Mouse (Mus musculus): Measurements from ENCODE around the gene Glcci1.
"Not testable (repeated sequence)": the region's sequence is repeated elsewhere in the genome, so short reads cannot be mapped to it uniquely, and the experiment has no call there.

Gene Glcci1

DNA sequence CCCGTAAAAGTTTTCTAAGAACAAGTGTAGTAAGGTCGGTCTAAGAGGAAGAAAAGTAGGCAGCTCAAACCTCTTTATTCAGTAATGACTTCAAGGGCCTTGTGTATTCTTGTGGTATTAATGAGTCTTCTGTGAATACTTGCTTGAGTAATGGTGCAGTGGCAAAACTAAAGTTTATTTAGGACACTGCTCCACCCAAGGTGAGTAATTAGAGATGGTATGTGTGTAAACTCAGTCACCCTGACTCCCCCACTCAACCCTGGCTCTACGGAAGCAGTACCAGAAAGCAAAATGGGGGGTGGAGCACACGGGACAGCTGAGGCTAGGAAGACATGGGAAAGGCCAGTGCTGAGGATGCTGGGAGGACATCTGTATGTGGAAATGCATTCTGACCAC, 13.6 kb upstream of the Glcci1 start:
- DNase-seq: no peak

DNA sequence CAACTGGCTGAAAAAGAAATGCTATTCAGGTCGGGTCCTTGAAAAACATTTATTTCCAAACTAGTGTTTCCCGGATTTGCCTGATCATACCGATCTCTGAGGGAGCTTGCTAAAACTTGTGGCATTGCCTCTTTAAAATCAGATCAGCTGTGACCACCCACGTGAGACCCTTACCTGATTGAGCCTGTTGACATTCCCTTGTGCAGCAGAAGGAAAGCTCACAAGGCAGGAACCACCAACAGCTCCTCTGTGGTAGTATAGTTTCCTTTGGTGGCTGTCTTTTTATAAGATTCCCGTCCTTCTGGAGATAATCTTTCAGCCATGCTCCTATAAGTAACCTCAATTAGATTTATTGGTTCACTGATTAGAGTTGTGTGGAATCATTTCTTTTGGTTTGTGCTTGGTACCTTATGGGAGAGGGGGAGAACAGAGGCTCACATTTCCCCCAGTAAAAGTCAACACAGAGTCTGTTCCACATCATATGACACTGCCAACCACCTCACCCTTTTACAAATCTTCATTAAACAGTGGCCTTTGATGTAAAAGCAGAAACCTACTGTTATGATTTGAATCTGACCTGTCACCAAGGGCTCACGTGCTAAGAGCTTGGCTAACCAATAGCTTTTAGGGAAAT, 12.0 kb upstream of the Glcci1 start:
- DNase-seq: no peak

DNA sequence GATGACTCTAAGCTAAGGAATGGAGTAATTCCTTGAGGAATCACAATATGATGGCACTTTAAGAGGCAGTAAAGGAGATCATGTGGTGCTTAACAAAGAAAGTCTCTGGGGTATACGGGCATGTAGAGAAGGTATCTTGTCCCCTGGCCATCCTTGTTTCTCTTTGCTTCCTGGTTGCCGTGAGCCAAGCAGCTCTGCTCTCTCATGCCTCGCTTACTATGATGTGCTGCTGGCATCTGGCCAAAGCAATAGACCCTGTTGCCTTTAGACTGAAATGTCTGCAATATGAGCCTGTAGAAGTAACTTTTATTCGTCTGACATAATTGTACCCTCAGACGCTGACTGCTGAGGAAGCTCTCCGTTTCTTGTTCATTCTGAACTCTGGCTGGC, 11.5 kb upstream of the Glcci1 start:
- no peak for DNase-seq

DNA sequence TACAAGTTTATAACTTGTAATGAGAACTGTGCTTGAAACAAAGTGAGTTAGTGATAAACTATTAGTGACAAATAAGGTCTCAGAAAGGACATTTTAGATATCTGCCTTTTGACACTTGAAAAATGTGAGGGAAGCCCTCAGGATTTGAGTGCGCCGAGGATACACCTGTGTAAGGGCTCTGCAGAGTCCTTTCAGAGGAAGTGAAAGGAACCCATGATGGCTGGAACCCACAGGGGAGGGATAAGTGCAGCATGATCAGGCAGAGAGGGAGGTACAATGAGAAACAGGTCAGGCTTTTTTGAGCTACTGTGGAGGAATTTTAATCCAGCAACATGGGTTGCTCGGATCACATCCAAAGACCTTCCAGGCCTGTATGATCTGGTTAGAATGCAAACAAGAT, 10.4 kb upstream of the Glcci1 start:
- DNase-seq: no peak

DNA sequence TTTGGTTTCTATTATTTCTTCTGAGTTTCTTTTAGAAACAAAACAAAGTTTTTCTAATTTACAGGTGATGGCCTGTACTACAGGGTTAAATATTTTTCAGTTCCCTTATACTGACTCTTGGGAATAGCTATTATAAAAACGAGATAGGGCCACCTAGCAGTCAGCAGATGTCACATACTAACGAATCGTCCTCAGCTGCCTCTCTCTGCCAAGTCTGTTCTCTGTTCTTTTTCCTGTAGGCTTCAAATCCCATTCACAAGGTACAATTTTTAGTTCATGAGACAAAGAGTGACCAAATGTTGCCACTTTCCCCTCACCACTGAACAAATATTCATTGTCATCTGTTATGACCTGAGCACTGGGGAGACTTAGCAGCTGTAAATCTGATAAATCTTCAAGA, 5.4 kb upstream of the Glcci1 start:
- DNase-seq: no peak

DNA sequence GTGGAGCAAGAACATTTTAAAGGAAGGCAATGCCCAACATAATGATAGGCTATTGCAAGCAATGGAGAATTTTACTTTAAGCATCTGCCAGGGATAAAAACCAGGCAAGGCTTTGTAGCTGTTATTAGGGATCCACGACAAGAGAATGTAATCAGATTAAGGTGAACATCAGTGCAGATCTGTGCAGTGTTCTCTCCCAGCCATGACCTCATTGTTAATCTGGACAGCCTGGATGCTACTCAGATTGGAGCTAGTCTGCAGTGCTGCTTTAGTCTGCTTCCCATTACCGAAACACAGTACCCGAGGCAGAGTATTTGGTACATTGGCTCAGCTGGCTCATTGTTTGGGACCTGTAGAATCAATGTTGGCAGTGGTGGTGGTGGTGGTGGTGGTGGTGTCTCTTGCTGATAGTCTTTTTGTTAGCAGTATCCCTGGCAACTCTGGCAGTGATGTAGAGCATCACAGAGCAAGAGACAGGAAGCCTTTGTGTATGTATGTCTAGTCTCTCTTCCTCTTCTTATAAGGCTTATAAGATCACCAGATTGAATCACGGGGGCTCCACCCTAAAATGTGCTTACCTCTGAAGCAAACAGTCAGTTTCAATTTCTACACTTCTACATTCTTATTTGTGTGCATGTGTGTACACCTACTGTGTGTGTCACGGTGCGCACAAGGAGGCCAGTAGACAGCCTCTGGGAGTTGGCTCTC, 4.7 kb upstream of the Glcci1 start:
- no peak for DNase-seq

DNA sequence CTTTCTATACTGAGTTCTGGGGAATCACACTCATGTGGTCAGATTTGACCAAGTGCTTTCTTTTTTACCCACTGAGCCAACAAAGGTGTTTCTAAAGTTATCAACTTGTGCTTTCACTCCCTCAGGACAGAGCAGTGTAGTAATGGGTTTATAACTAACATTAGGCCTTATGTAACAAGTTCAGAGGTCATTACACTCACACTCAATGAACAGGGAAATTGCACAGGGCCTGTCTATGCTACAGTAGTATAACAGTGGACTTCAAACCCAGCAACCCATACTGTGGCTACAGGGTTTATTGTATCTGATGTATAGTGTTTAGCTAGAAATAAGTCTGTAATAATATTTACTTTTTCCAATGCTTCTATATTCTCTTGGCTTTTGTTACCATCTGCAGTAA, 2.8 kb upstream of the Glcci1 start:
- DNase-seq: peak in 1 of 2 experiments; percentile 43

DNA sequence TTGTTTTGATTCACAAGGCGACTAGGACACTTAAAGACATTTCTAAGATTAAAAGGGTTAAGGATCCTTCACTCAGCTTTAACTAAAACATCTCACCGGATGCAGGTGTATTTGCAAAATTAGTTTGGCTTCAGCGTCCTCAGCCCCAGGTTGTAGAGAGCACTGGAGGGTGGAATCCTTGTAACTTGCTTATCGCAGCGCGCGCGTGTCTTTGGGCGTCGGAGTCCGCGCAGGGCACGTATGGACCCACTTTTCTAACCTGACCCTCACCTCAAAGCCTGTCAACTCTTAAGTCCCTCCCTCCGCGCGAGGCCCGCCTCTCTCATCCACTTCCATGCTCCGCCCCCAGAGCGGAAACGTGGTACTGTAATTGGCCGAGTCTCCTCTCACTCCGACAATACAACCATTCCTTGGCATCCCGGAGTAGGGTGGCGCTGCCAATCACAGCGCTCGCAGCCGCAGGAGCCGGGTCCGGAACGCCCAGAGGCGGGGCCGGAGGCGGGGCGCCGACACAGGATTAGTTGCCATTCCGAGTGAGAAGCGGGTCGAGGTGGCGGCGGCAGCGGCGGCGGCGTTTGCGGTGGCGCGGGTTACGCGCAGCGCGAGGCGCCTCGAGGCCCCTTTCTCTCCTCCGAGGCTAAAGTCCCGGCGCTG, 390 bp upstream of the Glcci1 start:
- peak; percentile 99 to 100 for DNase-seq

DNA sequence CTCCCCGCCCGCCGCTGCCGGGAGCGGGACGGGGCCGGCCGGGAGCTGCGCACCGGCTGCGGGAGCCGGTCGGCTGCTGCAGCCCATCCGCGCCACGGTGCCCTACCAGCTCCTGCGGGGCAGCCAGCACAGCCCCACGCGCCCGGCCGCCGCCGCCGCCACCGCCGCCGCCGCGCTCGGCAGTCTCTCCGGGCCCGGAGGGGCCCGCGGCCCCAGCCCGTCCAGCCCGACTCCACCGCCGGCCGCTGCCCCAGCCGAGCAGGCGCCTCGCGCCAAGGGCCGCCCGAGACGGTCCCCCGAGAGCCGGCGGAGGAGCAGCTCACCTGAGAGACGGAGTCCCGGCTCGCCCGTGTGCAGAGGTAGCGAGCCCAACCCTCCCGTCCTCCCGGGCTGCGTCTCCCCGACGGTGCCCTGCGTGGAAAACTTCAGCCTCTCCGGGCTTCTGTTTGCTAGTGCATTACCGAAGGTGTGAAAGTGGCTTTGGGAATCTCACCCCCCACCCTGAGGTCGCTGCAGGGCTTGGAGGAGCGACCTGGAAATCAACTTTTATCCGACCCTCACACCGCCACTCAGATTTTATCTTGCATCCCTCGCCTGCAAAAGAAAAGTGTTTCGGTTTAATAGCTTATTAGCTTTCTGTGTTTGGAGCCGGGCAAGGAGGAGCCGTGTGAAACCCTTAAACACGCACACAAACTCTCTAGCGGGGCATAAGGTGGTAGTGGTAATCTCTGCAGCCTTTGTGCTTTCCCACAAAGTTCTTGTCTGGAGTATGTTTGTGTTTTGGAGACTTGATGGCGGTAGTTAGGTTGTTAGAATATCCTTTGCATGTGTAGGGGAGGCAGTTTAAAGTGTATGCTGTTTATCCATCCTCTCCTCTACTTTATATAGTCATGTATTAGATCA, 812 bp downstream of the Glcci1 start:
- peak in 1 of 2 experiments; percentile 28 for DNase-seq

DNA sequence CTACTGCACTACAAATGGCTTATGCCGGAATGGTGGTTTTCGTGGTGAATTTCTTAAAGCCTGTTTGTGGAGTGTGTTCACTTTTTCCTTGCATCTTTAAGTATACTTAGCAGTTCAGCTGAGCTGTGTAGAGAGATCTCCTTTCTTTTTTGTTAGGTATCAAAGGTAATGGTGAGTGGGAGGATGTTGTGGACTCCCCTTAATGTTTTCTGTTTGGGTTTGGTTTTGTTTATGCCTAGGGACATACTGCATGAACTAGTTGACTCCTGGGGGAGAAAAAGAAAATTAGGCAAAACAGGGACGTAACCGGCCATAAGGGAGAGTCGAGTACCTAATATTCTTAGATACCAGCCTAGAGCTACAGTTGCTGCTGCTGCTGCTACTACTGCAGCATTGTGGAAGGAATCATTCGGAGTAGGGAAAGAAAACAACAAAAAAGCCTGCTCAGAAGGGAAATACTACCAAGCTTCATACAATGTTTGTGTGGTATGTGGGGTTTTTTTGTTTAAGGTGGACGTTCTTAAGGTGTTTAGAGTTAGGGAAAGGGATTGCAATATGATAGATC, 1.5 kb downstream of the Glcci1 start:
- no peak for DNase-seq

DNA sequence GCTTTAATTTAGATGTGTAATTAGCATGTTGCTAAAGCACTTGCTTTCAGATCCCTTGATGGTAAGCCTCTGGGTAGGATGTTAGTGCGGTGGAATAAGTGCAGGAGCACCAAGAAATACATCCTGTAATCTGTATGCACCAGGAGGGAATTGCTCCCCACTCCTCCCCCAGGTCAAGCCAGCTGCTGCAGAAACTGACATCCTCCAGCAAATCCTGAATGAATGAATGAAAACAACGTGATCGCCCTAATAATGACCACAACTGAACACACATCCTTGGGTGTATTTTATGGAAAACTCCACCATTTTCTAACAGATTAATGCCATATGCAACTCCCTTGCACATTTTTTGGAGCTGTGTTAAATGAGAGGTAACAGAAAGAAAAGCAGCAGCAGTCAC, 2.0 kb downstream of the Glcci1 start:
- no peak for DNase-seq

DNA sequence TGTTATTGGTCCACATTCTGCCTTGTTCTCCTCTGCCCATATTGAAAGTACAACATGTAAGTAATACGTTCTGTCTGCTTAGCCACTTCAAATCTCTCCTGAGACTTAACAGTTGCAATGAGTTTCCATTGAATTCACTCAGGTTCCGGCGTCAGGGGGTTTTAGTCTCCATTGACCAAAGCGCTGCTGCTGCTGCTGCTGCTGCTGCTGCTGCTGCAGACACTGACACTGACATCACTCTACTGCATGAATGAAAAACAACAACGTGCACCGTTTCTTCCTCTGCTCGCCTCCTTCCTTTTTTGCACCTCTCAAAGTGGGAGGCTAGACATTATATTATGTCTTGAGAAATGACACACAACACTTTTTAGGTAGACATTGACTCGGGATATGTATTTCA, 3.0 kb downstream of the Glcci1 start:
- DNase-seq: no peak

DNA sequence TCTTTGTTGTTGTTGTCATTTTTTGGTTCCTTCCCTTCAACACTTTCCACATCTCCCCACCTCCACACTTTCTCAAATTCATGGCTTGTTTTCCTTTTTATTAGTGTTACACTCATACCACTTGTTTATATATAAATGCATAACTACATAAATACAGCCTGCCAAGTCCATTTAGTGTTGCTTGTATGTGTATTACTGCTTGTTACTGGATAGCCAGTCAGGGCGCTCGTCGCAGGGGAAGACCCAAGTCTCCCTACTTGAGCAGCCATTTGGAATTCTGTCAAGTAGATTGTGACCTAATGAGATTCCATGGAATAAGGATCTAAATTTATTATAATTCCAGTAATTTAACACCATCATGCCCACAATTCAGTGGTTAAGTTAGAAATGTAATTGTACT, 10.3 kb downstream of the Glcci1 start:
- DNase-seq: no peak

DNA sequence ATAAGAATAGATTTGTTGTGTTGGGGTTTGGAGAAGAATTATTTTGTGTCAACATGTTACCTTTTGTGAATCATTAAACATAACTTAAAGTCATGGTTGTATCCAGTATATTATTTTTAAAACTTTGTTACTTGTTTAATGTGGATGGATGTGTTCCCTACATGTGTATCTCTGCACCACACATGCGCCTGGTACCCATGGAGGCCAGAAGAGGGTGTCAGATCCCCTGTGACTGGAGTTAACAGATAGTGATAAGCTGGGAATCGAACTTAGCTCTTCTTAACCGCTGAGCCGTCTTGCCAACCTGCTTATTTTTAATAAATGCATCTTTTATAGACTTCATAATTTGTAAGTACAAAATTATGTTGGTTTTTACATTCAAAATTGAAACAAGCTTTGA, 11.8 kb downstream of the Glcci1 start:
- DNase-seq: no peak

DNA sequence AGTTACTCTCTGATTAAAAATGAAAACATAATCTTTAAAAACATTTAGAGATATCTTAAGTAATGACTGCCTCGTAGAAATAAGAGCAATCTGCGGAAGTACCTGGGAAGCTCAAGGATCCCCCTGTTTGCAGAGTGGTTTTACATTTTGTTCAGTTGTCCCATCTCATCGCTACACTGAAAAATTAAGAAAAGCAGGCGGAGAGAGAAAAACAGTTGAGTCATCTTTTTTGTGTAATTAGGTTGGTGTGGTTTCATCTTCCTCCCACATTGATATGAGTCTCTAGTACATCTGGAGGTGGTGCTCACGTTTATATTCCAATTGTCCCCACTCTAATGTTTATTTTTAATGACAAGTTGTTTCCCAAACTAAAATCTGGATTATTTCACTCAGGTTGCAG, 15.3 kb downstream of the Glcci1 start:
- no peak for DNase-seq

DNA sequence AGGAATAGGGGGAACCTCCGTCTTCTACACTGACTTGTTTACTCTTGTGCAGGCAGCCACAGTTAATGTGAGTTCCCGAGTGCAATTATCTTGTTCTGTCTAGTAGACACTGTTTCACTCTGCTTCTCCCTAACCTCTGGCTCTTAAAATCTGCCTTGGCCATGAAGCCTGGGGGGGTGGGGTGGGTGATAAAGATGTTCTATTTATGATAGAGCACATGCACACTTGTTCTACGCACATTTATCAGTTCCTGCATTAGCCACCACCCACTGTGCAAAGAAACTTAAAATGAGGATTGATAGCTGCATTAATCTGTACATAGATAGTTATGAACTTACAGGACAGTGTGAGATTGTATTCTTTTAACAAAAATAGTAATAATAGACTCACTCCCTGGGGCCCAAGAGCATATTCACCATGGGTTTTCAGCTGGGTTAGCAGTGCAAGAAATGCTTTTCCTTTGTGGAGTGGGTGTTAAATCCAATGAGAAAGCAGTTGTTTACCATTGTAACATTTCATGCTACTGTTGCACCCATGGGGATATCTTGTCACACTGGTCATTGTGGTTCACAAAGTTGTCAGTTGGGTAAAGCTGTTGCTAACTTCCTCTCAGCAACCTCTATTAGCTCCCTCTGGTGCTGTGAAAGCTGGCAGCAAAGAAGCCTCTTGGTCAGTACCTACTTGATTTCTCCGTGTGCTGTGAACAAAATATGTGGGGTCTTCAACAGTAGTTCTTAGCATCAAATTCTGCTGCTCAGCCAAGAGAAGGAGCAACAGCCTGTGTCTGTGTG, 21.9 kb downstream of the Glcci1 start:
- no peak for DNase-seq

DNA sequence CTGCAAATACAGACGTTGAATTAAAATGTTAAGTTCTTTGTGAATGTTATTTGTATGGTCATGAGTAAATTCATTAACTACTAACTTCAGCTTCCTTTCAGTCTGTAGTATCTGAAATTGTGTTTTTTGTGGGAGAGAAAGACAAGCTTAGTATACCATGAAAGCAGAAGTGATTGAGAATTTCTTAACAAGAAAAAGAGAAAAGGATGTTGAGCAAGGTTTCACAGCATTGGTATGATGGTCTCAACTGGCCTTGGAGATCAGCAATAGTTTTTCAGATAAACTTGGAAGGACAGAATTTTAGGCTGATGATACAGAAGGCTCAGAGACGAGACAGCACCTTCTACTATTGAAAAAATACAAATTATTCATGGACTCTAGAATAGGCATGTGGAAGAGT, 27.5 kb downstream of the Glcci1 start:
- DNase-seq: no peak

DNA sequence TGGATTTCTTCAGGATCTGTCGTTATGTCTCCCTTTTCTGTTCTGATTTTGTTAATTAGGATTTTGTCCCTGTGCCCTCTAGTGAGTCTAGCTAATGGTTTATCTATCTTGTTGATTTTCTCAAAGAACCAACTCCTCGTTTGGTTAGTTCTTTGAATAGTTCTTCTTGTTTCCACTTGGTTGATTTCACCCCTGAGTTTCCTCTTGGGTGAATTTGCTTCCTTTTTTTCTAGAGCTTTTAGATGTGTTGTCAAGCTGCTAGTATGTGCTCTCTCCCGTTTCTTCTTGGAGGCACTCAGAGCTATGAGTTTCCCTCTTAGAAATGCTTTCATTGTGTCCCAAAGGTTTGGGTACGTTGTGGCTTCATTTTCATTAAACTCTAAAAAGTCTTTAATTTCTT, 32.1 kb downstream of the Glcci1 start:
- DNase-seq: not testable (repeated sequence)

DNA sequence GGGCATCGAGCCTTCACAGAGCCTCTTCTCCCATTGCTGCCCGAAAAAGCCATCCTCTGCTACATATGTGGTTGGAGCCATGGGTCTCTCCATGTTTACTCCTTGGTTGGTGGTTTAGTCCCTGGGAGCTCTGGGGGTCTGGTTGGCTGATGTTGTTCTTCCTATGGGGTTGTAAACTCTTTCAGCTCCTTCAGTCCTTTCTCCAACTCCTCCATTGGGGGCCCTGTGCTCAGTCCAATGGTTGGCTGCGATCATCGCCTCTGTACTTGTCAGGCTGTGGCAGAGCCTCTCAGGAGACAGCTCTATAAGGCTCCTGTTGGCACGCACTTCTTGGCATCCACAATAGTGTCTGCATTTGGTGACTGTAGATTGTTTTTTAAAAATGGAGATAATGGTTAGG, 35.4 kb downstream of the Glcci1 start:
- no peak for DNase-seq

DNA sequence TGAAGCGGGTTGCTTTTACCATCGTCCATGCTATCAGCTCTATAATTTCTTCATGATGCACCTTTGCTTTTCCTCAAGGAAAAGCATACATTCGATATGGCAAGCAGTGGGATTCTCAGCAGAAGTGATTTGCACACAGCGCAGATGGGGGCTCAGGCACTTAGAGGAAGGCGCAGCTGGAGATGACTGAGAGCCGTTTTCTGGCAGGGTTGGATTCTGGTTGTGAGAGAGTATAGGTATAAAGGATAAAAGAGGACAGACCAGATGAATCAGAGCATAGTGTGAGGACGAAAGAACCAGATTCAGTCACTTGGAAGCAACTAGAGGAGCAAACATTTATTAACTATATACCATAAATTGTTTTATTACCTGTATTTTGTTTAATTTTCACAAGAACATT, 36.4 kb downstream of the Glcci1 start:
- DNase-seq: no peak

DNA sequence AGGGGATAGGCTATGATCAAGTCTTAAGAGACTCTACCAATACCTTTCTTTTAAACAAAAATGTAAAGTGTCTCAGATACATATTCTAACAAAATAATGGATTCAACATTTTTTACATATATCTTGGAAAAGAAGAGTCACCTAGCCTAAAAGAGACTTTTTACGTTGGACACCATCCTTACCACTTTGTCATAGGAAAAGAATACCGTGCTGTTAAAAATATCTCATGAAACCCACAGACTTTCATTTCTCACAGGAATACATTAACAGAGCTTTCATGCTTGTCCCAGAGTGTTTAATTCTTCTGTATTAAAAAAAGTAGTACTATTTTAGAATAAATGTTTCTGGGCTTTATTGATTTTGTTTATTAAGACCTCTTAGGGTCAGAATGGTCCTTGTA, 41.8 kb downstream of the Glcci1 start:
- no peak for DNase-seq

DNA sequence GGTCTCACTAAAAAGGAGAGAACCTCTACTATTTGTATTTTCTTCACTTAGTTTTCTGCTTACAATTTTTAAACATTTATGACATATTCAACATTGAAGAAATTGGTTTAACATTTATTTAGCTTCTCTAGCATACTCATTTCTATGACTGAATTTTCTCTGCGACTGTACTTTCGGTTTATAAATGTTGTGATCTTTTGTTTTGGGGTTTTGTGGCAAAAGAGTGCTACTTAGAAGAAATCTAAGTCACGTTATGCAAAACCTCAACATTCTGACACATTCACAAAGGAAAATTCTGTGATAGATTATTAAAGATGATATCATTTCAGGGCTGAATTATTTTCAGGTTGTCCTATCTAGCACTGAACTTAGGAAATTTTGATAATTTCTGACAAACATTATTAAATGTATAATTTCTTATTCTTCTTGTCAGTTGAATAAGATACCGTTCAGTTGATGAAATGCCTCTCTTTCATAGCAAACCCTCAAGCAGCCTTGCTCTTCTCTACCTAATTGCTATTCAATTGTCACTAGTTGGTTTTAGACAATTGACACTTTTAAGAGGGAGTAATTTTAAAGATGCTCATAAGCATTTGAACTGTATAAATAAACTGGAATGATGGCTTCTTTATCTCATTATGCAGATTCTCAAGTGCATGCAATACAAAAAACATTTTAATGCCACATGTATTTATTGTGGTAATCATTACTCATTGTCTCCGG, 47.6 kb downstream of the Glcci1 start:
- no peak for DNase-seq

All from kidney, adult 8-10 months (tissue).